Mouse (Mus musculus) layer of hippocampus, postnatal 25 days (tissue): ENCODE measurements at regions not wholly inside any gene's neighbourhood (a gene's known extent, or its start where the extent isn't known, plus 50 kb on each side); places are given as distances from the start of the nearest gene placed in this dataset.

ENCODE experiments used
- DNase-seq, 2 experiments: peaks; one replicate each; pipeline ENCODE4 v3.0.0; 2022; ENCODE audit warnings: mixed read lengths in 2 of 2, low spot score in 1 of 2; ENCODE audit errors: extremely low spot score in 1 of 2

DNA sequence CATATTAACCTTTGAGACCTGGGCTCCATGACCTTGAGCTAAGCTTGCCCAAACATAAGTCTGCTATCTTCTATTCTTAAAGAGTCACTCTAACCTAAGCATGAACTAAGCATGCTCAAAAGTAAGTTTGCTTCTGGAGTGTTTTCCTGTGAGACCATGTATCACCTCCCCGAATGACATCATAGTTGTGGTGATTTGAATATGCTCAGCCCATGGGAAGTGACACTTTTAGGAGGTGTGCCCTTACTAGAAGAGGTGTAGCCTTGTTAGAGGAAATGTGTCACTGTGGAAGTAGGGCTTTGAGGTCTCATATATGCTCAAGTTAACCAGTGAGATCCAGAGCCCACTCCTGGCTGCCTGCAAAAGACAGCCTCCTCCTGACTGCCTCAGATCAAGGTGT, 114.7 kb upstream of the Sesn3 start:
- no peak for DNase-seq

GRCm38 (mm10) chr9:14171589-14172240, 103.2 kb upstream of the Sesn3 start:
- no peak for DNase-seq

DNA sequence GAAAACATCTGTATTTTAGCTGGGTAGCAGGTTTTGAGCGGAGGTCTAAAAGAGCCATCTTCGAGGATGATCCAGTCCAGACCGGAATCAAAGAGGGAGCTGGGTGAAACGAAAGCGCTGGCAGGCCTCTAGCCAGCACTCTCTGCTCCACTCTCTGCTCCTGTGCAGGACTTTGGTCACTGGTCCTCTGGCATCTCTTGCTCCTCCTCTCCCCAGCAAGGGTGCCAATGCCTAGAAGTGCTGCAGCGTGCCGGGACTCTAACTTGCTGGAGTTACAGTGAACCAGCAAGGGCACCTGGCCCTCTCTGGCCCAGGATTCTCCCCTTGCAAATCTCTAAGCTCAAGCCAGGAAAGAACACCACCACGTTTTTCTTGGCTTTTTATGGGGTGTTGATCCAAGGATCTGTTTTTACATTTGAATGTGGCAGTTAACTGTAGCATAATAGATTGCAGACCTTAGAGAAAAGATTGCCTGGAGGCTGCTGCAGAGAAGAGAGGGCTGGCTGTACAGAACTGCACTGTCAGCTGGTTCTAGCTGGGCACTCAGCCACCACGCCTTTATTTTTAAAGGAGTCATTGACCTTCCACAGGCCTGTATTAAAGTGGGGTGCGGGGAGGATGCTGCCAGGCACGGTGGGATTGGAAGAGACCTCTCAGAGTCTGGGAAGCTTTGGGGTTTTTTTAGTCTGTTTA, 101.1 kb upstream of the Sesn3 start:
- DNase-seq, result peak in 1 of 2 experiments; percentile 25

GRCm38 (mm10) chr9:14174324-14175040, 100.4 kb upstream of the Sesn3 start:
- DNase-seq, result no peak

GRCm38 (mm10) chr9:14175041-14175881, 99.6 kb upstream of the Sesn3 start:
- DNase-seq, result peak in 1 of 2 experiments; percentile 15

- no peak for DNase-seq
Observed at GRCm38 (mm10) chr9:14179777-14180176, 95.1 kb upstream of the Sesn3 start.

- no peak for DNase-seq
Observed at GRCm38 (mm10) chr9:14184261-14184660, 90.6 kb upstream of the Sesn3 start.

GRCm38 (mm10) chr9:14185681-14186080, 89.2 kb upstream of the Sesn3 start:
- DNase-seq, result no peak

DNA sequence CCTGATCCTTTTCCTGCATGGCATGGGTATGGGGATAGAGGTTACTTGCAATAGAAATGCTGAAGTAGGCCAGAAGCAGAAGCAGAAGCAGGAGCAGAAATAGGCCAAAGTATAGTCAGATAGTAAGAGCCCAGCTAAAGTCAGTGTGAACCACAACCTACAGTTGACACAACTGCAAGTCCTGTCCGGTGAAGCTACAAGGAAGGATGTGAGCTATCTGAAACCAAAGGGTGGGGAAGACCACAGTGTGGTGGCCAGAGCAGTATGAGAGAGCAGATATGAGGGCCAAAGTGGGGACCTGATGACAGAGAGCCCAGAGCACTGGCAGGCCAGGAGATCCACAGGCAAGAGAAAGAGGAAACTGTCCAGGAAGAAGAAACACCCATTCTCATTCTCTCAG, 87.1 kb upstream of the Sesn3 start:
- no peak for DNase-seq

DNA sequence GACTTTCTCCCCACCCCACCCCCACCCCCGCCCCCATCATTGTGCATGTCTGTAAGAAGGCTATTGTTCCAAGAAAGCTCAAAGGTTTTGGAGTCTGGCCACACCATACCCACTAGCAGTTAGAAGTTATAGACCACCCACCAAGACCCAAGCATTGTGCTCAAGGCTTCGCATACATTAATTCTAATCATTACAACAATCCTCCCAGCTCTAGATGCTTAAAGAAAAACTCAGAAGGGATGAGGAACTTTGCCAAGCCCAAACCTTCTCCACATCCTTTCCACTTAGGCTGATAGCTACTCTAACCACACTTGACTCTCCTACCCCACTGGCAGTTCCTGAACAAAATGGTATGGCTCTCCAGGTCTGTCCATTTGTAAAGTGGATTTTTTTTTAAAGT, 86.4 kb upstream of the Sesn3 start:
- DNase-seq, result no peak

DNA sequence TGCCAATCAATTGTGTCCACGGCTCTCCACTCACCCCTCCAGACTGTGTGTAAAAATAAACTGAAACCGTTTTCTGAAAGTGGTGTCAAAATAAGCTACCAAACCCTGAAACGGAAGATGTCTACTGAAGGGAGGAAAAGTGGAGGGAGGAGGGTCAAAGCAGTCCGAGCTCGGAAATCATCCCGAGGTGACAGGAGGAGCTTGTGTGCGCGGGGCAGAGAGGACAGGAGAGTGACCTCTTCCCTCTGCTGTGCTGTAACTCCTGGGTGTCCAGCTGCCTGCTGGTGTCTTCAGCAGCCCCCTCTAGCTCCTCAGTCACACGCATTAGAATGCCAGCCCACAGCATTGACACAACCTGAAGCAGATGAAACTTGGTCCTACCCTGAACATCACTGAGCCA, 84.2 kb upstream of the Sesn3 start:
- DNase-seq, result no peak

GRCm38 (mm10) chr9:14194748-14195147, 80.1 kb upstream of the Sesn3 start:
- no peak for DNase-seq

DNA sequence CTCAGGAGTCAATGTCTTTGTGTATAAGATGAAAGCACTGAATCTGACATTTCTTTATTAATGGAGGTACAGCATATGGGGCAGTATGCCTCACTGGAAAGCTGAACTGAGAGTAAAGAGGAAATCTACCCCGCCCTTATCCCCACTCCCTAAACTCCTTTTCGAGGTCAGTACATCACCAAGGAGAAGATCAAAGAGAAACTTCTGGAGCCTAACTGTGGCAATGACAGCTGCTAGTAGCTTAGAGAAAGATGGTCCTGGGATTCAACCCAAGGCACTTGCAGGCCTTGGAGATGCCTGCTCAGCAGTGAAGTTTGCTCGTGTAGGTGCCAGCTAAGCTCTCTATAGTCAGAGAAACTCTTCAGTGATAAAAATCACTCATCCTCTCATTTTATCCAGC, 75.8 kb upstream of the Sesn3 start:
- DNase-seq, result no peak

GRCm38 (mm10) chr9:14199983-14200700, 74.7 kb upstream of the Sesn3 start:
- no peak for DNase-seq

- DNase-seq, result no peak
Observed at GRCm38 (mm10) chr9:14200852-14201251, 74.0 kb upstream of the Sesn3 start.

- no peak for DNase-seq
Observed at GRCm38 (mm10) chr9:14202551-14203306, 72.1 kb upstream of the Sesn3 start.

- no peak for DNase-seq
Observed at GRCm38 (mm10) chr9:14203307-14203695, 71.6 kb upstream of the Sesn3 start.

DNA sequence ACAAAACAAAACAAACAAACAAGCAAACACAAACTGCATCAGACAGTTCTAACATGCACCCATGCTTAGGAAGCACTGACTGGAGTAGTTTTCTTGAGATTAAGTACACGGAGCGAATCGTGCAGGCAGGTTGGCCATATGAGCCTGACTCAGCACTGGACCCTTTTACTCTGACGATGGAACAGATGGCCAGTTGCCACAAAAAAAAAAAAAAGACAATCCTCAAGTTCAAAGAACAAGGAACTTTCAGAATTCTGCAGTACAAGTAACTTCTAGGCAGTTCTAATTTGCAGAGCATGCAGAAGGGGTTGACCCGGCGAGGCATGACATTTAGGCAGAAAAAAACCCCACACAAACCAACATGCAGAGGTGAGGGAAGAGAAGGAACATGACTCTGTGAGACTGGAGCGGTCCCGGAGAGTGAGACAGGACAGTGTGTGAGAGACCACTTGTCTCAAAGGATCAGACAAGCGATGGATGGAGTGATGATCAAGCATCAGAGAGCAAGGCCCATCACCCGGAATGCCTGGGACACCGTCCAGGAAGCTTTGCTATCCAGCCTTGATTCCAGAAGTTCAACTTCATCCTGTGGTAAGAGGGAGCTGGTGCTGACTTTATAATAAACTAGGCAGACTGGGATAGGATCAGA, 71.0 kb upstream of the Sesn3 start:
- DNase-seq, result no peak

GRCm38 (mm10) chr9:14204817-14205216, 70.0 kb upstream of the Sesn3 start:
- no peak for DNase-seq
